Mouse (Mus musculus) embryonic facial prominence, embryonic 13.5 days (tissue): ENCODE measurements around the gene Tmco4. TPM values are rescaled to one million over a fixed set of nuclear protein-coding genes. Genes with fewer than 3 reads are reported as not detected.

Source experiments
- ATAC-seq: fragments of 200-750 bp; cut with Nextera tagmentation; 2 replicates; pipeline ENCODE4 v1.8.0; 2017; ENCODE audit warnings: low read depth; ENCODE audit not compliant: insufficient number of reproducible peaks, insufficient read depth, low FRiP score, low TSS enrichment
- H3K27ac ChIP-seq: fragments of 300-500 bp; sonication (generic); 2 replicates; pipeline ENCODE4 v1.5.1; 2015; ENCODE audit warnings: moderate library complexity, mild to moderate bottlenecking, inconsistent platforms
- H3K27me3 ChIP-seq: fragments of 300-500 bp; sonication (generic); 2 replicates; pipeline ENCODE4 v1.6.1; 2015; ENCODE audit warnings: mild to moderate bottlenecking, inconsistent platforms
- H3K36me3 ChIP-seq: fragments of 300-500 bp; sonication (generic); 2 replicates; pipeline ENCODE4 v1.6.1; 2015; ENCODE audit warnings: mild to moderate bottlenecking, inconsistent platforms
- H3K4me1 ChIP-seq: fragments of 300-500 bp; sonication (generic); 2 replicates; pipeline ENCODE4 v1.6.1; 2015; ENCODE audit warnings: inconsistent platforms
- H3K4me2 ChIP-seq: fragments of 300-500 bp; sonication (generic); 2 replicates; pipeline ENCODE4 v1.6.1; 2015; ENCODE audit warnings: moderate library complexity, mild to moderate bottlenecking, inconsistent platforms
- H3K4me3 ChIP-seq: fragments of 300-500 bp; sonication (generic); 2 replicates; pipeline ENCODE4 v1.5.1; 2015; ENCODE audit warnings: mild to moderate bottlenecking, inconsistent platforms
- H3K9ac ChIP-seq: fragments of 300-500 bp; sonication (generic); 2 replicates; pipeline ENCODE4 v1.6.1; 2015; ENCODE audit warnings: mild to moderate bottlenecking, inconsistent platforms
- H3K9me3 ChIP-seq: fragments of 300-500 bp; sonication (generic); 2 replicates; pipeline ENCODE4 v1.6.1; 2016; ENCODE audit warnings: inconsistent platforms
- WGBS: fragments of 180-500 bp; shearing (Covaris S2); methylation state at CpG from one replicate; pipeline ENCODE4 v1.1.7; 2015; ENCODE audit warnings: mixed read lengths; 5-methylcytosine and 5-hydroxymethylcytosine counted together
- polyA plus RNA-seq: library from polyadenylated mRNA; unstranded; fragments of >200 nt; fragmentation: Nextera tagmentation; extraction: Ambion mirVana; gene quantifications from 2 replicates; pipeline ENCODE4 v1.2.1, GENCODE M21; 2015

Tmco4 gene
- polyA plus RNA-seq: 3.3 and 3.4 TPM in 2 replicates

DNA sequence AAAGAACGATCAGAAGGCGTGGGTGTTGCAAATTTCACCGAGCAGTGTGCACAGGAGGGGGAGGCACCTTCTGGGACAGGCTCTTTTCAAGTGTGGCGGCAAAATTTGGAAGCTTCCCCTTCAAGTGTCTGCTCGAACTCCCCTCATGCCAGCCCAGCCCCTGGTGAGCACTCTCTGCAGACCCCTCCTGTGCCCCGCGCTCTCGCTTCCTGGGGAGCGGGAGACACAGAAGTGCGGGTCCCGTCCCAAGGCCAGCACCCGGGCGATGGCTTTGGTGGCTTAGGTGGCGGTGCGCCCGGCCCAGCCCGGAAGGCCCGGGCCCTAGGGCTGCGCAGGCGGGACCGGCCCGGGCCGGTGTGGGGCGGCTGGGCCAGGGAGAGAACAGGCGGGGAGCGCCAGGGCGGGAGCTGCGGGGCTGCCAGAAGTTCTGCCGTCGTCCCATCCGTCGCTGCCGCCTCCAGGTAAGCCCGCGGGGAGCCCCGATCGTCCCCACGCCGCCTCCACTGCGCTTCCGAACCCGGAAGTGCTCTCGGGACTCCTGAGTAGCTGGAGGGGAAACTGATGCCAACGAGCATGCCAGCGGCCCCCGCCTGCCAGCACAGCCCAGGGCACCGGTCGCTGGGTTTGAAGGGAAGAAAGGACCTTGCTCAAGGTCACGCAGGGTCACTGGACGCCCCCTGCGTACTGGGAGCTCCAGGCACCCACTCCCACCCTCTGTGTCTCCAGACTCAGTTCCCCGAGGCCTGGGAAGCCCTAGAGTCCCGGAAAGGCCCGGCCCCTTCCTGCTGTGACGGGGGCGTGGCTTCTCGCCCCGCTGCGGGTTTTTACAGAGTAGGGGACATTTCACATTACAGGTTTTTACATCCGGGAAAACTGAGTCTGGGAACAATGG lies at the start of gene Tmco4:
Gene Tmco4, plus strand, starts transcription at position 62 of the 892 bp plus-strand sequence.
- Histone ChIP-seq H3K9ac (peak within 1 kb of the TSS; percentile 91), H3K9me3 (no peaks in the 10 kb centered on the region), H3K36me3 (no peaks in the 10 kb centered on the region), H3K27ac (peak within 1 kb of the TSS; percentile 72), H3K4me1 (peaks cover 15% of the 10 kb centered on the region; the same call in 1 of the 2 replicates), H3K4me2 (peak within 1 kb of the TSS; percentile 95), H3K27me3 (no peaks in the 10 kb centered on the region), H3K4me3 (peak within 1 kb of the TSS; percentile 62)
- WGBS: under 1% methylated on average over 59 of the region's 60 CpGs
- ATAC-seq: peak; percentile 61; the same call in 1 of the 2 replicates

DNA sequence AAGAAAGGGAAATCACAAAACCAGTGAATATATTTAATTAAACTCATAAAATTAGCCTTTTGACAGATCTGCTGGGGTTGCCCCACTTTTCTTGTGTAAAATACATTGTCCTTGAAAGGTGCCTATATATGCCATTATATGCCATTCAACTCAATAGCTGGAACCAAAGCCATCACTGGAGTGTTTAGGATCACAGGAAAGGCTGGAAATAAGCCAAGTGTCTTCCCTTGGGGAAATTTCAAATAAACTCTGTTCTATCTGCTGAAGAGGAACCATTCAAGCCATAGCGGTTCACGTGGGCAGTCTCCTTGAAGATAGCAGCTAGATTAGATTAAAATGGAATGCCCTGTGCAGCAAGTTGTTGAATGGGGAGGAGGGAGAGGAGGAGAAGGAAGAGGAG lies 47.1 kb upstream of the Tmco4 start:
- Histone ChIP-seq H3K9me3 (peaks cover 4% of the 10 kb centered on the region; the same call in 1 of the 2 replicates), H3K36me3 (no peaks in the 10 kb centered on the region)
- WGBS: 71% methylated on average over 2 of the region's 2 CpGs

DNA sequence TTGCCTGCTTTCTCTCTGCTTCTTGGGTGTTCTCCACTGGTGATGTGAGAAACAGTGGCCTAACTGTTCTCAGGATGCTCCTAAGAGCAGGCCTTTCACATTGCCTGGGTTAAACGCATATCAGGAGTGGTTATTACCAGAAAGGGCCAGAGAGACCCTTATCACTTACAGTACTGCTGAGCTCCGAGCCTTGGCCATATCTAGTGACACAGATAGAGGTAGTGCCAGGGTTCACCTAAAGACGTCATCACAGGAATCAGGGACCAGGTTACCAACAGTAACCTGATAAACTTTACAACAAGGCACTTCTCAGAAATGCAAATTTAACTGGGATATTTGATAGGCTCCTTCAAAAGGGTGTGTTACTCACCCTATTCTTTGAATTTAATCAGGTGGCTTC lies 38.8 kb upstream of the Tmco4 start:
- Histone ChIP-seq H3K4me3 (no peak overlapping the region), H3K36me3 (no peaks in the 10 kb centered on the region), H3K9ac (no peak overlapping the region), H3K4me1 (no peaks in the 10 kb centered on the region), H3K9me3 (no peaks in the 10 kb centered on the region), H3K27me3 (no peaks in the 10 kb centered on the region), H3K4me2 (no peak overlapping the region), H3K27ac (no peak overlapping the region)
- WGBS: 66% methylated on average over 3 of the region's 3 CpGs
- no peak for ATAC-seq

More for the DNA sequence above, 47.1 kb upstream of the Tmco4 start:
- H3K27me3 ChIP-seq: peaks cover 3% of the 10 kb centered on the region; the same call in 1 of the 2 replicates
- no peak overlapping the region for H3K4me2 ChIP-seq
- ATAC-seq: no peak
- no peak overlapping the region for H3K9ac ChIP-seq
- no peak overlapping the region for H3K4me3 ChIP-seq
- H3K27ac ChIP-seq: no peak overlapping the region
- no peaks in the 10 kb centered on the region for H3K4me1 ChIP-seq

DNA sequence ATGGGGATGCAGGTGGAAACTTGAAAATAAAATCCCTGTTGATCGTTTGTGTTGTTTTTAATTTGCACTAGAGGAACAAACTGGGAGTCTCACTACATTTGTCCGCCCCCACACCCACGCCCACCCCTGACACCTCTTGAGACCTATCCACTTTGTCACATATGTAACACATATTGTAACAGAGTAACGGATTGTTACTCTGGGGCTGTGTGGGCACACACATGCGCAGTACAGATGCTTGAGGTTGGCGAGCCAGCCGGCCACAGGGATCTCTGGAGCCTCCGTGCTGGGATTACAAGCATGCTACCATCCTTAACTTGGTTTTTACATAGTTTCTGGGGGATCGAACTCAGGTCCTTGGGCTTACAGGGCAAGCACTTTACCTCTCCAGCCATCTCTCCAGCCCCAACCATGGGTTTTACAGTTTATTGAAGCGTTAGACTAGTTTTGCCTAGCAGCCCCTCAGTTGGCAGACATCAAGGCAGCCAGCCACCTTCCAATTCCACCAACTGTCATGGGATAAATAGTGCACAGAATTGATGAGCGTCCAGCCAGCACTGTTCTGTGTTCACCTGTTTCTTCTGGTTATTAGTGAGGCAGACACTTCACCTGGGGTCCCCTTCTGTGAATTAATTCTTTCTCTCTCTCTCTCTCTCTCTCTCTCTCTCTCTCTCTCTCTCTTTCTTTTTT lies 38.1 kb upstream of the Tmco4 start:
- Histone ChIP-seq H3K9me3 (no peaks in the 10 kb centered on the region), H3K9ac (no peak overlapping the region), H3K27me3 (no peaks in the 10 kb centered on the region), H3K4me3 (no peak overlapping the region), H3K36me3 (no peaks in the 10 kb centered on the region), H3K4me2 (no peak overlapping the region), H3K4me1 (no peaks in the 10 kb centered on the region), H3K27ac (no peak overlapping the region)
- no peak for ATAC-seq
- 85% methylated on average over 11 of the region's 11 CpGs for WGBS

DNA sequence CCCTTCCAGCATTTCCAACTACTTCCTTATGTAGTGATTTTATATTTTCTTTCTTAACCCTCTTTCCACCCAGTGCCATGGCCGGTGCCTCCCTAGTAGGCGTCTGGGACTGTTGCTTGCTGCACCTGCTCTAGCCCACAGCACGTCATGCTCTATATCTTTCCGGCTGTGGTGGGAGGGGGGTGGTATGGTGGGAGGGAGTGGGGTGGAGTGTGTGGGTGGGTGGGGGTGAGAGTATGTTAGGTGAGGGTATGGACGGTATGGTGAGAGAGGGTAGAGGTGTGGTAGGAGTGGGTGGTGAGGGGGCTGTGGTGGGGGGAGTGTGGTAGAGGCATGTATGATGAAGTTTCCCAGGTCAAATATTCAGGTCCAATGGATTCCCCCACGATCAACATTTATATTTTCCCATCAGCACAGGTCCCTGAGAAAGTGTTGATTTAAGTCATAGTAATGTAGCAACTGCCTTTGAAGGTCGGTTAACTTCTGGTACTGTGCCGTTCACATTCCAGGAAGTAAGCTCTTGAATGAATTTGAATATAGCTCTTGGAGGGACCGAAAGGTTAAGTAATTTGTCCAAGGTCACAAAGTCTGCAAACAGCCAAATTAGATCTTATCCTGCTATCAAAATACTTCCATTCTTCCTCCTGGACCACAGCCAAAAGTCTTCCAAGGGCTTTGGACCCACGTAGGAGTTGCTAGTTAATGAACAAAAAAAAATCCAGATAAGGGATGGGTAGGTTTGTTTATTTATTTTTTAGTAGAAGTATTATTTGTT lies 34.0 kb upstream of the Tmco4 start:
- H3K36me3 ChIP-seq: no peaks in the 10 kb centered on the region
- H3K4me1 ChIP-seq: peaks cover 20% of the 10 kb centered on the region
- H3K27me3 ChIP-seq: no peaks in the 10 kb centered on the region
- no peak overlapping the region for H3K27ac ChIP-seq
- H3K4me2 ChIP-seq: no peak overlapping the region
- WGBS: 66% methylated on average over 10 of the region's 10 CpGs
- no peak overlapping the region for H3K9ac ChIP-seq
- no peak overlapping the region for H3K4me3 ChIP-seq
- no peaks in the 10 kb centered on the region for H3K9me3 ChIP-seq
- no peak for ATAC-seq

DNA sequence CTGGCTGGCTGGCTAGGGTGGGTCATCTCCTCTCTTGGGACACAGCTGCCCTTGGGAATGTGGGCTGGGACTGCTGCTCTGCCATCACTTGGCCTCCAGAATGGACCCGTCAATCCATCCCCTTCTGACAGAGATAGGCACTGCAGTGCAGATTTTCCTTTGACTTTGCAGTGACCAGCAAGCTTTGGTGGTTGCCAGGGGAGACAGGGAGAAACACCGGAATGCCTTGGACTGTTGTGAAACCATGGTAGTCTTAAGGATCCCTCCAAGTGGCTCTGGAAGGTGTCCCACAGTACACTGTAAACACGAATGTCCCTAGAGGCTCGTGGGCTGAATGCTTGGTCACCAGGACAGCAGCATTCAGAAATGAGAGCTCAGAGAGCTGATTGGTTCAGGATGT lies 33.2 kb upstream of the Tmco4 start:
- Histone ChIP-seq H3K4me2 (no peak overlapping the region), H3K9me3 (no peaks in the 10 kb centered on the region), H3K27ac (no peak overlapping the region), H3K9ac (no peak overlapping the region), H3K27me3 (no peaks in the 10 kb centered on the region), H3K4me1 (peaks cover 23% of the 10 kb centered on the region), H3K4me3 (no peak overlapping the region), H3K36me3 (no peaks in the 10 kb centered on the region)
- 71% methylated on average over 4 of the region's 4 CpGs for whole genome bisulfite sequencing
- no peak for ATAC-seq

DNA sequence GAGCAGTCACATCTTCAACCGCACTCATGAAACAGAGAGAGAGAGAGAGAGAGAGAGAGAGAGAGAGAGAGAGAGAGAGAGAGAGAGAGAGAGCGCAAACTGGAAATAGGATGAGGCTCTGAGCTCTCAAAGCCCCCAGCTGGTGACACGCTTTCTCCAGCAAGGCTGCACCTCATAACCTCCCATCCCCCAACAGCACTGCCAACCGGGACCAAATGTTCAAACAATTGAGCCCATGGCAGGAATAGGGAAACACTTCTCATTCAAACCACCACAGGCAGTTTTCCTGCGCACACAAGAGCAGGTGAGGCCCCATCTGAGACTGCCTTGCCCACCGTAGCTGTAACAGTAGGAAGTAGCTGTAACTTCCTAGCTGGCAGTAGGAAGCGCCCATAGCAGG lies 31.3 kb upstream of the Tmco4 start:
- Histone ChIP-seq H3K9me3 (no peaks in the 10 kb centered on the region), H3K4me1 (peaks cover 23% of the 10 kb centered on the region), H3K27ac (peak overlapping the region; percentile 78), H3K4me3 (no peak overlapping the region), H3K4me2 (0 out of 2 replicates have a peak overlapping the region, but pooled peaks have one; percentile 1), H3K27me3 (no peaks in the 10 kb centered on the region), H3K9ac (no peak overlapping the region), H3K36me3 (no peaks in the 10 kb centered on the region)
- no peak for ATAC-seq
- WGBS: 29% methylated on average over 7 of the region's 7 CpGs

- 0 out of 2 replicates have a peak, but pooled peaks have one; percentile 72 for ATAC-seq
- Histone ChIP-seq H3K9ac (no peak overlapping the region), H3K9me3 (no peaks in the 10 kb centered on the region), H3K4me2 (0 out of 2 replicates have a peak overlapping the region, but pooled peaks have one; percentile 1), H3K36me3 (no peaks in the 10 kb centered on the region), H3K27me3 (no peaks in the 10 kb centered on the region), H3K4me1 (peaks cover 23% of the 10 kb centered on the region), H3K27ac (peak overlapping the region; percentile 78), H3K4me3 (no peak overlapping the region)
- WGBS: 27% methylated on average over 6 of the region's 6 CpGs
These were observed 30.7 kb upstream of the Tmco4 start for GRCm38 (mm10) chr4:138941966-138942365.

GRCm38 (mm10) chr4:138943730-138944129 lies 29.0 kb upstream of the Tmco4 start:
- H3K9me3 ChIP-seq: no peaks in the 10 kb centered on the region
- H3K36me3 ChIP-seq: no peaks in the 10 kb centered on the region
- 0 out of 2 replicates have a peak overlapping the region, but pooled peaks have one; percentile 36 for H3K9ac ChIP-seq
- no peak for ATAC-seq
- H3K4me2 ChIP-seq: peak overlapping the region; percentile 14; the same call in 1 of the 2 replicates
- peak overlapping the region; percentile 18; the same call in 1 of the 2 replicates for H3K4me3 ChIP-seq
- H3K27me3 ChIP-seq: no peaks in the 10 kb centered on the region
- WGBS: 25% methylated on average over 15 of the region's 15 CpGs
- no peak overlapping the region for H3K27ac ChIP-seq
- peaks cover 23% of the 10 kb centered on the region for H3K4me1 ChIP-seq

- Histone ChIP-seq H3K9ac (no peak overlapping the region), H3K4me2 (no peak overlapping the region), H3K9me3 (0 out of 2 replicates have a peak, but pooled peaks cover 4% of the 10 kb centered on the region), H3K4me1 (0 out of 2 replicates have a peak, but pooled peaks cover 4% of the 10 kb centered on the region), H3K36me3 (no peaks in the 10 kb centered on the region), H3K4me3 (no peak overlapping the region), H3K27ac (no peak overlapping the region), H3K27me3 (no peaks in the 10 kb centered on the region)
- ATAC-seq: no peak
- WGBS: 80% methylated on average over 2 of the region's 2 CpGs
These were observed 24.4 kb upstream of the Tmco4 start for GRCm38 (mm10) chr4:138948257-138948656.

DNA sequence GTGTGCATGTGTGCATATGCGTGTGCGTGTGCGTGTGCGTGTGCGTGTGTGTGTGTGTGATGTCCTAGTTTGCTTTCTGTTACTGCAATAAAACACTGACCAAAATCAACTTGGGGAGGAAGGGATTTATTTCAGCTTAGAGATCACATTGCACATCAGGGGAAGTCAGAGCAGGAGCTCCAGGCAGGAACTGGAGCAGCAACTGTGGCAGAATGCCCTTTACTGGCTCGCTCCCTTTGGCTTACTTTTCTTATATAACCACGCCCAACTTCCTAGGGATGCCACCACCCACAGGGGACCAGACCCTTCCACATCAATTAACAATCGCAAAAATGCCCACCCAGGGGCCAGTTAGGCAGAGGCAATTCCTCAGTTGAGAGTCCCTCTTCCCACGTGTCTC lies 14.1 kb upstream of the Tmco4 start:
- H3K9ac ChIP-seq: no peak overlapping the region
- no peak overlapping the region for H3K4me2 ChIP-seq
- no peak overlapping the region for H3K27ac ChIP-seq
- no peaks in the 10 kb centered on the region for H3K4me1 ChIP-seq
- H3K36me3 ChIP-seq: no peaks in the 10 kb centered on the region
- WGBS: 86% methylated on average over 9 of the region's 9 CpGs
- H3K4me3 ChIP-seq: no peak overlapping the region
- H3K9me3 ChIP-seq: no peaks in the 10 kb centered on the region
- ATAC-seq: no peak
- 0 out of 2 replicates have a peak, but pooled peaks cover 3% of the 10 kb centered on the region for H3K27me3 ChIP-seq
